Mouse (Mus musculus) ES-E14 (cell line): ENCODE results near the gene Cdk15. TPM values are rescaled to one million over a fixed set of nuclear protein-coding genes. Genes with fewer than 3 reads are reported as not detected.
A peak's percentile ranks its signal among the peaks of the same experiment; 100 is the strongest.

ENCODE experiments used
- DNase-seq: peaks from one replicate; pipeline ENCODE4 v3.0.0-alpha.2; 2013; ENCODE audit warnings: low read depth, low spot score
- H3K27ac ChIP-seq: 2 replicates; pipeline ENCODE4 v1.5.1; 2012; ENCODE audit warnings: low read depth, mild to moderate bottlenecking, low read length, moderate library complexity, mixed read lengths; ENCODE audit not compliant: poor library complexity, insufficient read depth, severe bottlenecking
- H3K36me3 ChIP-seq: 2 replicates; pipeline ENCODE4 v1.6.1; 2012; ENCODE audit warnings: mild to moderate bottlenecking, low read length, moderate library complexity, mixed read lengths; ENCODE audit not compliant: control insufficient read depth, poor library complexity, insufficient read depth, severe bottlenecking
- H3K4me1 ChIP-seq, 2 experiments: fragments of 150-350 bp in 1 of 2; sonication (generic) in 1 of 2; 2 replicates each; pipeline ENCODE4 v1.6.1; 2012; ENCODE audit warnings: low read length in 2 of 2, mild to moderate bottlenecking in 1 of 2, mixed read lengths in 1 of 2; ENCODE audit not compliant: control insufficient read depth in 2 of 2, insufficient read depth in 2 of 2, poor library complexity in 1 of 2
- H3K4me3 ChIP-seq, 2 experiments: fragments of 150-350 bp in 1 of 2; sonication (generic) in 1 of 2; 2 replicates each; pipeline ENCODE4 v1.5.1; 2012; ENCODE audit warnings: low read length in 2 of 2, low read depth in 1 of 2, mild to moderate bottlenecking in 1 of 2, mixed read lengths in 1 of 2; ENCODE audit not compliant: insufficient read depth in 1 of 2, poor library complexity in 1 of 2, severe bottlenecking in 1 of 2
- H3K9ac ChIP-seq: 2 replicates; pipeline ENCODE4 v1.6.1; 2012; ENCODE audit warnings: low read depth, mild to moderate bottlenecking, low read length, mixed read lengths; ENCODE audit not compliant: poor library complexity, insufficient read depth, severe bottlenecking
- H3K9me3 ChIP-seq: fragments of 150-350 bp; sonication (generic); 2 replicates; pipeline ENCODE4 v1.6.1; 2012; ENCODE audit warnings: low read depth, mild to moderate bottlenecking, low read length; ENCODE audit not compliant: control insufficient read depth, insufficient read depth
- CHD2 ChIP-seq: IDR thresholded peaks from 2 replicates; pipeline ENCODE4 v1.6.1; 2014; ENCODE audit warnings: mild to moderate bottlenecking, low read depth, low read length, inconsistent platforms
- HCFC1 ChIP-seq: IDR thresholded peaks from 2 replicates; pipeline ENCODE4 v1.6.1; 2012; ENCODE audit warnings: low read length, inconsistent platforms, borderline replicate concordance; ENCODE audit not compliant: insufficient read depth
- MAFK ChIP-seq: IDR thresholded peaks from 2 replicates; pipeline ENCODE4 v1.6.1; 2014; ENCODE audit warnings: mild to moderate bottlenecking, low read depth, low read length, inconsistent platforms; ENCODE audit not compliant: insufficient read depth
- ZC3H11A ChIP-seq: IDR thresholded peaks from 2 replicates; pipeline ENCODE4 v1.6.1; 2012; ENCODE audit warnings: low read depth, mild to moderate bottlenecking, inconsistent platforms, low read length, borderline replicate concordance
- ZNF384 ChIP-seq: IDR thresholded peaks from 2 replicates; pipeline ENCODE4 v1.6.1; 2012; ENCODE audit warnings: low read depth, low read length, inconsistent platforms
- in situ Hi-C, 2 experiments: fragments of 600-800 bp; cut with MboI; formaldehyde crosslinking; loops; one replicate each; pipeline ENCODE4 v1.15.1; 2025; ENCODE audit warnings: low sequenced_read_pairs in 2 of 2, inconsistent platforms in 1 of 2; ENCODE audit not compliant: unreplicated experiment in 2 of 2
- total RNA-seq: library from RNA; depleted of rRNA; stranded (reverse); fragments of 300-350 nt; gene quantifications from 2 replicates; pipeline ENCODE4 v1.2.3, GENCODE M21; 2012

Cdk15 gene
- total RNA-seq, 1 experiment: 0.58 TPM

GRCm38 (mm10) chr1:59253301-59253909 lies 3.3 kb upstream of the Cdk15 start:
- in situ Hi-C loops: loop anchor here in 1 of 2 experiments (25.0 kb wide), 1 partner anchor 359 kb away; no protein-coding TSS in a partner anchor
- Histone ChIP-seq H3K36me3 (no peaks in the 10 kb centered on the region), H3K27ac (no peak overlapping the region), H3K4me3 (peak overlapping the region in 1 of 2 experiments; percentile 34; a peak in 1 of 4 replicates), H3K9ac (no peak overlapping the region), H3K9me3 (no peaks in the 10 kb centered on the region), H3K4me1 (peaks cover 0 to 9% of the 10 kb centered on the region in 2 experiments; a peak in 2 of 4 replicates)
- no peak for TF ChIP-seq CHD2
- no peak for TF ChIP-seq HCFC1
- no peak for TF ChIP-seq ZNF384
- TF ChIP-seq MAFK: no peak
- TF ChIP-seq ZC3H11A: no peak
- DNase-seq: no peak

DNA sequence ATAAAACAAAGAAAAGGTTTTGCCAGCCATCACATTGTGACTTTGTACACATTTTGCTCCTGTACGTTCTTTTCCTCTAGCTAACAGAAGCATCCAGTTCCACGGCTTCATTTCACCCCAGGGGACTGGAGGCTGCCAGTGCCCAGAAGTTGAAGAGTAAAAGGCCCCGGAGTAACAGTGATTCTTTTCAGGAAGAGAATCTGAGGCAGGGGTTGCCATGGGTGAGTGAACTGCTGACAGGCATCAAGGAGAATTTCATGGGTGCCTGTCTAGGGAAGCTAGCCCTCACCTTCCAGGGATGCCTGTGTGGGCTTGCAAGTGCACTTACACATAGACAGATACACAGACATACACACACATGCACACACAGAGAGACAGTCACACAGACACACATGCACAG lies 1.0 kb downstream of the Cdk15 start:
- H3K9me3 ChIP-seq: no peaks in the 10 kb centered on the region
- H3K4me3 ChIP-seq: no peak overlapping the region
- in situ Hi-C loops: loop anchor here in 1 of 2 experiments (25.0 kb wide), 1 partner anchor 355 kb away; no protein-coding TSS in a partner anchor
- no peak for TF ChIP-seq CHD2
- no peak for TF ChIP-seq ZNF384
- TF ChIP-seq MAFK: no peak
- TF ChIP-seq HCFC1: no peak
- TF ChIP-seq ZC3H11A: no peak
- H3K27ac ChIP-seq: no peak overlapping the region
- no peak overlapping the region for H3K9ac ChIP-seq
- DNase-seq: no peak
- H3K4me1 ChIP-seq: peaks cover 0 to 9% of the 10 kb centered on the region in 2 experiments; a peak in 2 of 4 replicates
- no peaks in the 10 kb centered on the region for H3K36me3 ChIP-seq

DNA sequence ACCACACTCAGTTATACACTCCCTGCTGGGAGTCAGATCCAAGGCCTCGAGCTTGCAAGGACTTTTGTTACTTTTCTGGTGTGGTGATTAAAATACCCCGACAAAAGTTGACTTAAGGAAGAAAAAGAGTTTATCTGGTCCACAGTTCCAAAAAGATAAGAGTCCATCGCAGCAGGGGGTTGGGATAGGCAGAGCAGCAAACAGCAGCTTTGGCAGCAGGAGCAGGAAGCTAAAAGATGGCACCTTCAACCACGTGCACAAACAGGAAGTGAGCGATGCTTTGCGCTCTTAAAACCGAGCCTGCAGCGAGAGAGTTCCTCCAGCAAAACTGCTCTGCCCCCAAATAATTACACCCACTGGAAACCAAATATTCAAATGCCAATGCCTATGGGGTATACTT lies 12.2 kb downstream of the Cdk15 start:
- no peak overlapping the region for H3K27ac ChIP-seq
- H3K4me1 ChIP-seq: peaks cover 0 to 6% of the 10 kb centered on the region in 2 experiments; a peak in 1 of 4 replicates

DNA sequence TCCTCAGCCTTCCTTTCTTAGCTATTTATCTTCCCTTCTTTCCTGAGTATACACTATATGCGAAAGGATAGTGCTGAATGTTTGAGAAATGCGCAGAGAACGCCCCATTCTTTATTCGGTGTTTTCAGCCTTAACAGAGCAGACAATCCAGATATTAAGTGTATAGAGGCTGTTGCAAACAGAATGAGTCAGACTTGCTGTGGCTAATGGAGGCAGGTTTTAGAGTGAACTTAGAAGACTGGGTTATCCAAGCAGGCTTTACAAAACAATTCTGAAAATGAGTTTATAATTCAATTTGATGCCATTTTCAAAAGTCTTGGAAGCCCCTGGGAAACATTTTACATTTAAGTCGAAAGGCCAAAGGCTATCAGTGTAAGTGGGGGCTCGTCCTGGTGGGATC lies 12.8 kb downstream of the Cdk15 start:
- no peak overlapping the region for H3K4me3 ChIP-seq

More for the DNA sequence above, 12.2 kb downstream of the Cdk15 start:
- H3K9me3 ChIP-seq: no peaks in the 10 kb centered on the region
- no peaks in the 10 kb centered on the region for H3K36me3 ChIP-seq
- in situ Hi-C loops: loop anchor here in 1 of 2 experiments (25.0 kb wide), 1 partner anchor 343 kb away; no protein-coding TSS in a partner anchor
- no peak for TF ChIP-seq ZC3H11A
- H3K4me3 ChIP-seq: no peak overlapping the region
- no peak overlapping the region for H3K9ac ChIP-seq
- no peak for DNase-seq

More for the DNA sequence above, 12.8 kb downstream of the Cdk15 start:
- TF ChIP-seq CHD2 (no peak), MAFK (no peak), ZC3H11A (no peak), HCFC1 (no peak), ZNF384 (no peak)
- DNase-seq: no peak
- in situ Hi-C loops: loop anchor here in 1 of 2 experiments (25.0 kb wide), 1 partner anchor 343 kb away; no protein-coding TSS in a partner anchor
- Histone ChIP-seq H3K36me3 (no peaks in the 10 kb centered on the region), H3K9me3 (no peaks in the 10 kb centered on the region), H3K9ac (no peak overlapping the region), H3K27ac (no peak overlapping the region), H3K4me1 (peaks cover 0 to 6% of the 10 kb centered on the region in 2 experiments; a peak in 1 of 4 replicates)
